Mouse (Mus musculus): ENCODE data around the gene Ndufa4.

- no peak for TF ChIP-seq CTCF (IDR thresholded peaks at IDR 0.05; ENCODE audit: low read depth, low read length)
- no peak for TF ChIP-seq POLR2A (IDR thresholded peaks at IDR 0.05; ENCODE audit: extremely low read depth, insufficient read depth, low read length)
These were observed 873 bp upstream of the Ndufa4 start for GRCm38 (mm10) chr6:11908170-11908569.
